In the genomic region with DNA sequence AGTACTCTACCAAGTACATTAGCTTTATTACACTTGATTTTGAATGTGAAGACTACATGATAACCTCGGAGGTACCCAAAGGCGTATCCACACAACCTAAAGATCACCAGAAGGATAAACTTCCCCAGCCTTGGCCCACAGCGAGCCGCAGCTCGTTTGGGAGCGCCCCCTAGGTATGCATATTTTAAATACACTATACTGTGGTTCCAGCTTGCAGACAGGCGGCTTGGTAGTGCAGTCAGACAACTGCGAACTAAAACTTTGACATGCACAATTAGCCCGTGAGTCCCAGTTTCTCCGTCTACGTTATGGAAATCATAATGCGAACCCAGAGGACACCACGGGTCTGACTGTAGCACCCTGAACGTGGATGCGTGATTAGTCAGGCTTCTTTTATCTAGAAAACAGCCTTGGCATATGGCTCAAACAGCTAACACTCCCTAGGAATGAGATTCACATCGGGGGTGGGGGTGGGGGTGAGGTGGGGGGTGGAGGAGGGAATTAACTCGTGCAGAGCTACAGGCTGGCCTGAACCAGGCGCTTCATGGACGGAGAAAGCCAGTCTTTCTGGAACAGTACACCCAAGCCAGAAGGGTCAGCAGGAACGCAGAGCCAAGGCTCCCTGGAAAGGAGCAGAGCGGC, we compare ENCODE assay signal across 9 mouse cellular contexts. TPM values are rescaled to one million over a fixed set of nuclear protein-coding genes. Genes with fewer than 3 reads are reported as not detected.
DNase-seq lines count a peak whose midpoint lies in the region; ATAC-seq and TF ChIP-seq lines count a peak whose summit lies in the region.
"Had no signal": no experiment of that assay in that cellular context is flagged by ENCODE, and none has a peak within 500 bp of the region (broad histone marks: within the 10 kb centered on the region; RNA-seq: fewer than 3 reads in every experiment).

No protein-coding gene starts in this region.

- peak overlapping the region; percentile 83 for H3K4me2 ChIP-seq in hindbrain, embryonic 12.5 days (replicated peaks)
- peak overlapping the region; percentile 90 for H3K4me2 ChIP-seq in limb, embryonic 15.5 days
- peak overlapping the region; percentile 70 for H3K4me2 ChIP-seq in midbrain, embryonic 16.5 days (ENCODE audit: low read length)

- WGBS in hindbrain, embryonic 12.5 days: 3% methylated on average over 21 of the region's 21 CpGs
- 4% methylated on average over 21 of the region's 21 CpGs for WGBS in limb, embryonic 15.5 days
- WGBS in midbrain, embryonic 16.5 days: 4% methylated on average over 20 of the region's 21 CpGs

- intact Hi-C loops in gastrocnemius, postnatal 36 days (cut with DNase I): no loop called here

- peak; percentile 46; the same call in 1 of the 2 replicates for ATAC-seq in hindbrain, embryonic 12.5 days (ENCODE audit: low FRiP score)
- ATAC-seq in limb, embryonic 15.5 days (ENCODE audit: insufficient number of reproducible peaks, low FRiP score, low TSS enrichment, low read depth): no peak; the same call in 1 of the 2 replicates
- ATAC-seq in midbrain, embryonic 16.5 days: peak; percentile 66

- no peaks in the 10 kb centered on the region for H3K36me3 ChIP-seq in hindbrain, embryonic 12.5 days
- H3K36me3 ChIP-seq in limb, embryonic 15.5 days: no peaks in the 10 kb centered on the region
- no peaks in the 10 kb centered on the region for H3K36me3 ChIP-seq in midbrain, embryonic 16.5 days (ENCODE audit: control insufficient read depth, insufficient read depth, low read length)

- H3K9me3 ChIP-seq in hindbrain, embryonic 12.5 days (replicated peaks): no peaks in the 10 kb centered on the region
- no peaks in the 10 kb centered on the region for H3K9me3 ChIP-seq in limb, embryonic 15.5 days
- H3K9me3 ChIP-seq in midbrain, embryonic 16.5 days (replicated peaks; ENCODE audit: control insufficient read depth, low read length, poor library complexity, severe bottlenecking): no peaks in the 10 kb centered on the region

- H3K4me3 ChIP-seq in embryonic fibroblast, embryonic 13.5 days (ENCODE audit: insufficient read depth, low read length): peak overlapping the region; percentile 77
- peak overlapping the region; percentile 49 for H3K4me3 ChIP-seq in hindbrain, embryonic 12.5 days
- peak overlapping the region; percentile 54 for H3K4me3 ChIP-seq in limb, embryonic 15.5 days
- H3K4me3 ChIP-seq in midbrain, embryonic 16.5 days (ENCODE audit: low read depth, low read length): peak overlapping the region; percentile 40

- DNase-seq in adrenal gland, adult (ENCODE audit: inconsistent age in 2 of 2, low spot score in 1 of 2): peak; percentile 49 to 88
- no peak for DNase-seq in adrenal gland, postnatal 4 days (ENCODE audit: low spot score in 2 of 2)
- peak; percentile 17 for DNase-seq in MEL-GATA-1-ER (ENCODE audit: extremely low read depth, low read depth)
- no peak for DNase-seq in gastrocnemius, postnatal 36 days

- H3K27me3 ChIP-seq in hindbrain, embryonic 12.5 days: peaks cover 10% of the 10 kb centered on the region; the same call in 1 of the 2 replicates
- H3K27me3 ChIP-seq in limb, embryonic 15.5 days: peaks cover 3% of the 10 kb centered on the region; the same call in 1 of the 2 replicates
- no peaks in the 10 kb centered on the region for H3K27me3 ChIP-seq in midbrain, embryonic 16.5 days (ENCODE audit: control insufficient read depth, insufficient read depth, low read depth, low read length)

- peak overlapping the region; percentile 91 for H3K27ac ChIP-seq in embryonic fibroblast, embryonic 13.5 days (ENCODE audit: insufficient read depth, low read length)
- peak overlapping the region; percentile 37 for H3K27ac ChIP-seq in hindbrain, embryonic 12.5 days
- H3K27ac ChIP-seq in limb, embryonic 15.5 days: no peak overlapping the region
- no peak overlapping the region for H3K27ac ChIP-seq in midbrain, embryonic 16.5 days (ENCODE audit: low read length)

- H3K9ac ChIP-seq in hindbrain, embryonic 12.5 days: peak overlapping the region; percentile 60
- peak overlapping the region; percentile 31; the same call in 1 of the 2 replicates for H3K9ac ChIP-seq in limb, embryonic 15.5 days
- peak overlapping the region; percentile 49 for H3K9ac ChIP-seq in midbrain, embryonic 16.5 days (ENCODE audit: low read depth, low read length)

- TF ChIP-seq POLR2A in embryonic fibroblast, embryonic 13.5 days (IDR thresholded peaks at IDR 0.05; ENCODE audit: low read depth, low read length): no peak; the same call in 1 of the 2 replicates

- 0 out of 2 replicates have a peak, but pooled peaks have one; percentile 38 for TF ChIP-seq CTCF in embryonic fibroblast, embryonic 13.5 days (IDR thresholded peaks at IDR 0.05; ENCODE audit: borderline replicate concordance, insufficient read depth, low read length)

- peaks cover 9% of the 10 kb centered on the region for H3K4me1 ChIP-seq in embryonic fibroblast, embryonic 13.5 days (ENCODE audit: control insufficient read depth, insufficient read depth, low read length)
- H3K4me1 ChIP-seq in hindbrain, embryonic 12.5 days: peaks cover 13% of the 10 kb centered on the region
- peaks cover 31% of the 10 kb centered on the region for H3K4me1 ChIP-seq in limb, embryonic 15.5 days
- H3K4me1 ChIP-seq in midbrain, embryonic 16.5 days (ENCODE audit: control insufficient read depth, insufficient read depth, low read length): peaks cover 7% of the 10 kb centered on the region; the same call in 1 of the 2 replicates

RNA-seq across cellular contexts. Expression of a gene that starts 0.7 kb away (rescaled TPM):
- 1 to 10 TPM; 9.5 to 9.8 TPM for total RNA-seq in adrenal gland, postnatal 4 days (2021)
- polyA plus RNA-seq in embryonic fibroblast, embryonic 13.5 days (2011; ENCODE audit: insufficient read length, low read depth, missing spikeins): 9.6 and 14.8 TPM in 2 replicates
- 2.4 and 3.5 TPM in 2 replicates for polyA plus RNA-seq in hindbrain, embryonic 12.5 days (2016; fragmentation: Nextera tagmentation; extraction: Ambion mirVana)
- 0.65 and 1.1 TPM in 2 replicates for polyA plus RNA-seq in limb, embryonic 15.5 days (2015; fragmentation: Nextera tagmentation; extraction: Ambion mirVana)
- 1.7 and 1.9 TPM in 2 replicates for polyA plus RNA-seq in midbrain, embryonic 16.5 days (2015; fragmentation: Nextera tagmentation; extraction: Ambion mirVana)
- under 1 TPM; 0.86 to 0.87 TPM for total RNA-seq in gastrocnemius, postnatal 36 days (2021)

RNA-seq across cellular contexts. Expression of a gene that starts 58.5 kb away (rescaled TPM):
- total RNA-seq in adrenal gland, postnatal 4 days (2021): not detected
- polyA plus RNA-seq in embryonic fibroblast, embryonic 13.5 days (2011; ENCODE audit: insufficient read length, low read depth, missing spikeins): 0.19 and 0.37 TPM in 2 replicates
- polyA plus RNA-seq in hindbrain, embryonic 12.5 days (2016; fragmentation: Nextera tagmentation; extraction: Ambion mirVana): not detected in 2 replicates
- 0.14 TPM in 1 of 2 replicates, not detected in the other for polyA plus RNA-seq in limb, embryonic 15.5 days (2015; fragmentation: Nextera tagmentation; extraction: Ambion mirVana)
- not detected in 2 replicates for polyA plus RNA-seq in midbrain, embryonic 16.5 days (2015; fragmentation: Nextera tagmentation; extraction: Ambion mirVana)
- not detected for total RNA-seq in gastrocnemius, postnatal 36 days (2021)
- total RNA-seq: left cerebral cortex, adult 18-20 months had no signal

Comparison
In these comparisons a context has a peak if more than half of its experiments do, and no peak if none do; other contexts are left out.
1. DNase-seq: peak in adrenal gland, adult (2 of 2) and MEL-GATA-1-ER (single experiment); none in adrenal gland, postnatal 4 days (0 of 2) and gastrocnemius, postnatal 36 days (0 of 2).
2. H3K27ac ChIP-seq: peak in embryonic fibroblast, embryonic 13.5 days (single experiment) and hindbrain, embryonic 12.5 days (single experiment); none in limb, embryonic 15.5 days (single experiment) and midbrain, embryonic 16.5 days (single experiment).
3. Peak in every context shown above with its lines, with median percentiles within 50 percentile points of each other: H3K4me3 ChIP-seq, H3K4me2 ChIP-seq and H3K9ac ChIP-seq.